Mouse (Mus musculus) cerebellum, adult 8-10 months (tissue): ENCODE measurements around the gene Trabd.

Source experiments
- DNase-seq: peaks from one replicate; pipeline ENCODE4 v3.0.0; 2022

The Trabd gene

DNA sequence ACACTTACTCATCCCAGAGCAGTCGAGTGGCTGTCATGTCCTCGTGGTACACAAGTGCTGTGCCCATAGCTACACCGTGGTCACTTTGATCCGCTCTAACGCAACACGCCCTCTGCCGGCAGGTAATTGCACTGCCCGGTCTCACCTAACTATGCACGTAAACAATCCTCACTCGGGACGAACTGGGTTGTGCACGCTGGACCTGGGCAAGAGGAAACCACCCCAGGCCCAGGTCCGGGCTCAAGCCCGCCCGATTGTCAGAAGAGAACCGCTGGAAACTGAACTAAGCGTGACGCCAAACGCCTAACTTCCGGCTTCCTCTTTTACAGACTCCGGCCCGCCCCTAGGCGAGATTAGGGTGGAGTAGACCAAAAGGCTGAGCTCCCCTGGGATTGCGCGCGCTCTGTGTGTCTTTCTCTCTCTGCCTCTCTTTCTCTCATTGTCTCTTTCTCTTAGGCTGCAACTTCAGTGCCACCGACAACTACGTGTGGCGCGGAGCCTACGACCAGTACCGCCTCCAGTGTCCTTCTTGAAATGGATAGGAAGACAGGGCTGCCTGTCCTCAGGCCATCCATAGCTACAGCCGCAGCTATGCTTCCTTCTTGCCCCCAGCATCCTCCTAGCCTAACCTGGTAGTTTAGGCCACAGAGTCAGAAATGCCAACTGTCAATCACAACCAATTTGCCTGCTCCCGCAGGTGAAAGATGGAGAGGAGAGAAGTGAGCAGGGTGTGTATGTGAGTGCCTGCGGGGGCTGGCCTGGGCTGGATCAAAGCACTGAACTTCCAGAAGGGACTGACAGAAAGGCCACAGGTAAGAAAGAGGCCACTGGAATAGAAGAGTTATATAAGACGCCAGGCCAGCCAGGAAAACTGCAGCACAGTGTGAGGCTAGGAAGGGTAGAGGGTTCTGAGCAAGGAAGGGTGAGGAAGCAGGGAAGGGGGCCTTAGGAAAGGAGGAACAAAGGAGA lies 53.7 kb downstream of the Trabd start, which contains the start of gene Hdac10:
Gene Hdac10 (minus strand): TSS at position 319 of the 969 bp plus-strand sequence.
- peak; percentile 95 for DNase-seq

DNA sequence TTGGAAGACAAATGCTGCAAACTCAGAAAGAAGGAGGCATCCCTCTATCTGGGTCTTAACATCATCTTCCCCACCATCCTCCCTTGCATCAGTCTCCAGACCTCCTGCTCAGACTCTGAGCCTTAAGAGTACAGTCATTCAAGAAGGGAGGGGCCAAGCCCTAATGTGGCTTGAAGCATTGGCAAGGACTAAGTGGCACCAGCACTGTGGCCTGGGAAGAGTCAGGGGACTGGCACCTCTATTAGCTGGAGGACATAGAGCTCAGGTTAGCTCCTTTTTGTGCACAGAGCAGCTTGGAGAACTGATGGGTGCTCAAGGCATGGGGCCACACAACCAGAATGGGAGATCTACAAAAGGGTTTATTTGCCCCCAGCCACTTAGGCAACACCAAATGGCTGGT lies 55.3 kb downstream of the Trabd start:
- DNase-seq = no peak

DNA sequence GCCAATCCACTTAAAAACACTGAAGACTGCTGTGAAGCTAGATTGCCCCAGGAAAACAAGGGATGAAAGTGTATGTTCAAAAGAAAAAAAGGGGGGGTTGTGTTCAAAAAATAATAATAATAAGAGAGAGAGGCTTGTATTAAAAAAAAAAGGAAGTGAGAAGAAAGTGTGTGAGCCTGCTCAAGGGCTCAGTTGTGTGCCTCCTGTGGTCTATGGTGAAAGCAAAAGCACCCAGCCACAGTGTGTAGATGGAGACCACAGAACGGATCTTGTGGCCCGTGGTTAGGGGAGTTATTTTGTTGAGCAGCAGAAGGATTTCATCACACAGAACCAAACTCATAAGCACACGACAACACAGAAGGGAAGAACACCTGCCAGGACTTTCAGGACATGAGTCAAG lies 56.4 kb downstream of the Trabd start:
- DNase-seq = no peak
